Mouse (Mus musculus) inflammation-experienced regulatory T-cells, adult 6 months (primary cell): Measurements from ENCODE around the gene Exd1. TPM values are rescaled to one million over a fixed set of nuclear protein-coding genes. Genes with fewer than 3 reads are reported as not detected.

Experiments used
- polyA plus RNA-seq, 3 experiments: library from polyadenylated mRNA; unstranded; fragments of 100-300 nt; shearing (Covaris generic); gene quantifications; one replicate each; pipeline ENCODE4 v1.2.1; 2017

Gene Exd1
- polyA plus RNA-seq, 3 experiments from 2014 or later: 0.09 TPM; not detected in 2

Other genes starting within 250 kb of the Exd1 start
- gene Dll4, start 221.8 kb downstream of the Exd1 start, polyA plus RNA-seq: not detected
- not detected for gene Chac1, start 196.4 kb downstream of the Exd1 start, polyA plus RNA-seq
- gene Ino80, start 69.9 kb downstream of the Exd1 start, polyA plus RNA-seq: 1 to 10 TPM; 4.5 to 8.9 (median 7.7) TPM
- 10 to 100 TPM; 68.4 to 88.9 (median 72.2) TPM for gene Chp1, start 70 bp upstream of the Exd1 start, polyA plus RNA-seq
- 100 to 1,000 TPM in 1 of 3 experiments, 10 to 100 TPM in 1, 1 to 10 TPM in 1; 8.5 to 112 (median 10.8) TPM for gene Nusap1, start 70.7 kb upstream of the Exd1 start, polyA plus RNA-seq
- 10 to 100 TPM in 1 of 3 experiments, 1 to 10 TPM in 2; 2.3 to 14.8 (median 5.0) TPM for gene Oip5, start 70.8 kb upstream of the Exd1 start, polyA plus RNA-seq
- gene Ndufaf1, start 115.2 kb upstream of the Exd1 start, polyA plus RNA-seq: 10 to 100 TPM; 24.3 to 30.2 (median 27.8) TPM
- 10 to 100 TPM; 25.1 to 51.6 (median 44.1) TPM for gene Rtf1, start 127.4 kb upstream of the Exd1 start, polyA plus RNA-seq
- gene Itpka, start 194.7 kb upstream of the Exd1 start, polyA plus RNA-seq: under 1 TPM in 2 of 3 experiments, not detected in 1; 0.32 to 0.39 TPM
- under 1 TPM in 1 of 3 experiments, not detected in 2; 0.15 TPM for gene Ltk, start 212.8 kb upstream of the Exd1 start, polyA plus RNA-seq
- 10 to 100 TPM; 13.7 to 20.3 (median 14.9) TPM for gene Rpap1, start 239.9 kb upstream of the Exd1 start, polyA plus RNA-seq